In the genomic region with DNA sequence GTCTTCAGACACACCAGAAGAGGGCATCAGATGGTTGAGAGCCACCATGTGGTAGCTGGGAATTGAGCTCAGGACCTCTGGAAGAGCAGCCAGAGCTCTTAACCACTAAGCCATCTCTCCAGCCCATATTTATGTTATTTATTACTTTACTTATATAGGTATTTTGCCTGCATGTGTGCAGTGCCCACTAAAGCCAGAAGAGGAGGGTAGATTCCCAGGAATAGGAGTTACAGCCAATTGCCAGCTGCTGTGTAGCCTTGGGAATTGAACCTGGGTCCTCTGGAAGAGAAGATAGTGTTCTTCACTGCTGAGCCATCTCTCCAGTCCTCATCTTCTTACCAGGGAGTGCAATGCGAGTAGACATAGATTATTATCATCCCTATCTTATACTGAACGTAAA, we compare ENCODE assay signal across 18 mouse cellular contexts. TPM values are rescaled to one million over a fixed set of nuclear protein-coding genes. Genes with fewer than 3 reads are reported as not detected.
DNase-seq lines count a peak whose midpoint lies in the region; ATAC-seq and TF ChIP-seq lines count a peak whose summit lies in the region.
"Had no signal": no experiment of that assay in that cellular context is flagged by ENCODE, and none has a peak within 500 bp of the region (broad histone marks: within the 10 kb centered on the region; RNA-seq: fewer than 3 reads in every experiment).

No protein-coding gene starts in this region.

- no peaks in the 10 kb centered on the region for H3K36me3 ChIP-seq in hindbrain, postnatal 0 days (ENCODE audit: insufficient read depth, low read length)
- H3K36me3 ChIP-seq in hindbrain, embryonic 14.5 days (replicated peaks; ENCODE audit: control insufficient read depth, insufficient read depth): no peaks in the 10 kb centered on the region
- no peaks in the 10 kb centered on the region for H3K36me3 ChIP-seq in liver, embryonic 13.5 days
- peaks cover 0 to 15% of the 10 kb centered on the region in 2 experiments; a peak in 2 of 4 replicates for H3K36me3 ChIP-seq in MEL (ENCODE audit: control insufficient read depth in 1 of 2, insufficient read depth in 2 of 2, low read length in 2 of 2)
- no peaks in the 10 kb centered on the region for H3K36me3 ChIP-seq in stomach, postnatal 0 days (ENCODE audit: control insufficient read depth, insufficient read depth, low read length)
- H3K36me3 ChIP-seq: embryonic facial prominence, embryonic 12.5 days; hindbrain, embryonic 13.5 days; limb, embryonic 10.5 days; midbrain, embryonic 12.5 days had no signal

- no peak for TF ChIP-seq POLR2A in MEL (IDR thresholded peaks at IDR 0.05; ENCODE audit: control insufficient read depth in 1 of 2, insufficient read depth in 1 of 2, low read depth in 1 of 2, low read length in 2 of 2, poor library complexity in 1 of 2)

- peak; percentile 35 for TF ChIP-seq CTCF in hindbrain, postnatal 0 days (IDR thresholded peaks at IDR 0.05; ENCODE audit: low read depth)
- TF ChIP-seq CTCF in MEL (IDR thresholded peaks at IDR 0.05 in 2 of 3, conservative IDR thresholded peaks at IDR 0.05 in 1 of 3; ENCODE audit: control insufficient read depth in 1 of 3, insufficient read depth in 1 of 3, low read depth in 2 of 3, low read length in 3 of 3, poor library complexity in 1 of 3, severe bottlenecking in 1 of 3): peak in 2 of 3 experiments; percentile 27 to 36; a peak in 4 of 6 replicates
- peak; percentile 51 for TF ChIP-seq CTCF in stomach, postnatal 0 days (IDR thresholded peaks at IDR 0.05; ENCODE audit: low read depth)

- no peaks in the 10 kb centered on the region for H3K79me2 ChIP-seq in MEL (ENCODE audit: control insufficient read depth, insufficient read depth, low read length, poor library complexity)

- no peaks in the 10 kb centered on the region for H3K9me3 ChIP-seq in hindbrain, postnatal 0 days (ENCODE audit: low read length)
- H3K9me3 ChIP-seq in hindbrain, embryonic 14.5 days (ENCODE audit: control insufficient read depth, low read length): no peaks in the 10 kb centered on the region
- no peaks in the 10 kb centered on the region for H3K9me3 ChIP-seq in liver, embryonic 13.5 days (replicated peaks)
- H3K9me3 ChIP-seq in MEL (replicated peaks; ENCODE audit: insufficient read depth, low read length): no peaks in the 10 kb centered on the region
- H3K9me3 ChIP-seq in stomach, postnatal 0 days (ENCODE audit: control insufficient read depth, low read length): no peaks in the 10 kb centered on the region
- H3K9me3 ChIP-seq: embryonic facial prominence, embryonic 12.5 days; hindbrain, embryonic 13.5 days; limb, embryonic 10.5 days; midbrain, embryonic 12.5 days had no signal

- DNase-seq in hindbrain, postnatal 0 days (ENCODE audit: low spot score): no peak
- DNase-seq in hindbrain, embryonic 14.5 days (ENCODE audit: low spot score): no peak
- DNase-seq in liver, embryonic 13.5 days: no peak
- DNase-seq in liver (no peak), MEL (ENCODE audit: low read depth, low spot score) (peak; percentile 32)
- DNase-seq in stomach, postnatal 0 days (ENCODE audit: low spot score): no peak
- no peak for DNase-seq in Muller cell, postnatal 12 days (ENCODE audit: inconsistent ontology term)
- DNase-seq: adrenal gland, postnatal 14 days; cerebellum, adult 2 months; cerebellum, postnatal 25 days; heart, adult 11 months; heart, postnatal 36 days; lung, postnatal 10 days had no signal

- no peaks in the 10 kb centered on the region for H3K4me1 ChIP-seq in hindbrain, postnatal 0 days (ENCODE audit: insufficient read depth, low read length)
- H3K4me1 ChIP-seq in hindbrain, embryonic 14.5 days (replicated peaks; ENCODE audit: control insufficient read depth, insufficient read depth, low read length): no peaks in the 10 kb centered on the region
- peaks cover 41% of the 10 kb centered on the region for H3K4me1 ChIP-seq in liver, embryonic 13.5 days (replicated peaks)
- H3K4me1 ChIP-seq in MEL (ENCODE audit: control insufficient read depth in 1 of 2, insufficient read depth in 2 of 2, low read length in 2 of 2): peaks cover 2 to 21% of the 10 kb centered on the region in 2 experiments
- peaks cover 9% of the 10 kb centered on the region for H3K4me1 ChIP-seq in stomach, postnatal 0 days (replicated peaks; ENCODE audit: control insufficient read depth, insufficient read depth)
- H3K4me1 ChIP-seq: embryonic facial prominence, embryonic 12.5 days had no signal

- no peak overlapping the region for H3K4me2 ChIP-seq in hindbrain, postnatal 0 days (ENCODE audit: low read depth, low read length)
- H3K4me2 ChIP-seq in hindbrain, embryonic 14.5 days (replicated peaks): no peak overlapping the region
- peak overlapping the region; percentile 52 for H3K4me2 ChIP-seq in liver, embryonic 13.5 days
- no peak overlapping the region for H3K4me2 ChIP-seq in stomach, postnatal 0 days (replicated peaks; ENCODE audit: low read depth)
- H3K4me2 ChIP-seq: embryonic facial prominence, embryonic 12.5 days; hindbrain, embryonic 13.5 days; midbrain, embryonic 12.5 days had no signal

- no peak for ATAC-seq in hindbrain, postnatal 0 days
- ATAC-seq in hindbrain, embryonic 14.5 days (ENCODE audit: low FRiP score): no peak
- ATAC-seq in liver, embryonic 13.5 days (ENCODE audit: low read depth): no peak
- no peak for ATAC-seq in stomach, postnatal 0 days (ENCODE audit: low FRiP score, low TSS enrichment)
- ATAC-seq: intestine, embryonic 16.5 days had no signal

- no peak overlapping the region for H3K27ac ChIP-seq in hindbrain, postnatal 0 days
- H3K27ac ChIP-seq in hindbrain, embryonic 14.5 days: no peak overlapping the region
- peak overlapping the region; percentile 80 for H3K27ac ChIP-seq in liver, embryonic 13.5 days
- H3K27ac ChIP-seq in MEL (ENCODE audit: control insufficient read depth, low read depth, low read length): no peak overlapping the region
- H3K27ac ChIP-seq in stomach, postnatal 0 days (replicated peaks): no peak overlapping the region
- H3K27ac ChIP-seq: embryonic facial prominence, embryonic 12.5 days; hindbrain, embryonic 13.5 days; limb, embryonic 10.5 days; midbrain, embryonic 12.5 days had no signal

- no peak overlapping the region for H3K4me3 ChIP-seq in hindbrain, postnatal 0 days (ENCODE audit: low read length)
- H3K4me3 ChIP-seq in hindbrain, embryonic 14.5 days (replicated peaks; ENCODE audit: low read length): no peak overlapping the region
- H3K4me3 ChIP-seq in liver, embryonic 13.5 days (replicated peaks): no peak overlapping the region
- no peak overlapping the region for H3K4me3 ChIP-seq in MEL (ENCODE audit: control insufficient read depth in 1 of 2, insufficient read depth in 1 of 2, low read depth in 2 of 2, low read length in 2 of 2)
- no peak overlapping the region for H3K4me3 ChIP-seq in stomach, postnatal 0 days (ENCODE audit: low read depth, low read length)
- H3K4me3 ChIP-seq: embryonic facial prominence, embryonic 12.5 days; hindbrain, embryonic 13.5 days; limb, embryonic 10.5 days; midbrain, embryonic 12.5 days had no signal

- TF ChIP-seq EP300 in MEL (IDR thresholded peaks at IDR 0.05; ENCODE audit: low read depth in 1 of 2, low read length in 2 of 2): no peak; a peak in 1 of 4 replicates
- no peak for TF ChIP-seq EP300 in stomach, postnatal 0 days (optimal IDR thresholded peaks at IDR 0.05)

- TF ChIP-seq RAD21 in MEL (IDR thresholded peaks at IDR 0.05; ENCODE audit: low read depth, low read length): peak; percentile 36

- no peaks in the 10 kb centered on the region for H3K27me3 ChIP-seq in hindbrain, postnatal 0 days (ENCODE audit: insufficient read depth, low read length)
- H3K27me3 ChIP-seq in hindbrain, embryonic 14.5 days (ENCODE audit: control insufficient read depth, insufficient read depth, low read length): no peaks in the 10 kb centered on the region
- H3K27me3 ChIP-seq in liver, embryonic 13.5 days: peaks cover 33% of the 10 kb centered on the region
- H3K27me3 ChIP-seq in MEL (ENCODE audit: control insufficient read depth in 1 of 2, insufficient read depth in 2 of 2, low read length in 2 of 2): no peaks in the 10 kb centered on the region; a peak in 1 of 4 replicates
- H3K27me3 ChIP-seq in stomach, postnatal 0 days (ENCODE audit: control insufficient read depth, insufficient read depth, low read length): no peaks in the 10 kb centered on the region
- H3K27me3 ChIP-seq: embryonic facial prominence, embryonic 12.5 days had no signal

- 86% methylated on average over 2 of the region's 2 CpGs for whole genome bisulfite sequencing in hindbrain, postnatal 0 days
- 89% methylated on average over 2 of the region's 2 CpGs for WGBS in hindbrain, embryonic 14.5 days
- 3% methylated on average over 2 of the region's 2 CpGs for WGBS in liver, embryonic 13.5 days (ENCODE audit: insufficient replicate concordance)
- 79% methylated on average over 2 of the region's 2 CpGs for WGBS in stomach, postnatal 0 days

- H3K9ac ChIP-seq in hindbrain, postnatal 0 days (replicated peaks; ENCODE audit: low read length): no peak overlapping the region
- no peak overlapping the region for H3K9ac ChIP-seq in hindbrain, embryonic 14.5 days
- 0 out of 2 replicates have a peak overlapping the region, but pooled peaks have one; percentile 19 for H3K9ac ChIP-seq in liver, embryonic 13.5 days
- H3K9ac ChIP-seq in MEL (ENCODE audit: control insufficient read depth, low read depth, low read length, poor library complexity, severe bottlenecking): no peak overlapping the region
- no peak overlapping the region for H3K9ac ChIP-seq in stomach, postnatal 0 days (ENCODE audit: low read length)
- H3K9ac ChIP-seq: embryonic facial prominence, embryonic 12.5 days; hindbrain, embryonic 13.5 days; midbrain, embryonic 12.5 days had no signal

RNA-seq across cellular contexts. Expression of gene Ankrd40, which starts 22.0 kb away (rescaled TPM):
- total RNA-seq in hindbrain, postnatal 0 days (2014; rRNA removed): 48.1 and 69.1 TPM in 2 replicates
- polyA plus RNA-seq in hindbrain, postnatal 0 days (2015; fragmentation: Nextera tagmentation; extraction: Ambion mirVana): 15.1 and 16.2 TPM in 2 replicates
- polyA plus RNA-seq in hindbrain, embryonic 14.5 days (2014; fragmentation: Nextera tagmentation; extraction: Ambion mirVana): 12.8 and 12.9 TPM in 2 replicates
- 5.2 and 5.5 TPM in 2 replicates for polyA plus RNA-seq in liver, embryonic 13.5 days (2015; fragmentation: Nextera tagmentation; extraction: Ambion mirVana)
- 37.1 and 39.4 TPM in 2 replicates for total RNA-seq in MEL (2012; rRNA removed)
- 10 to 100 TPM in 1 of 2 experiments, not detected in 1; 60.0 TPM for polyA plus RNA-seq in MEL (2012; ENCODE audit: insufficient read depth in 1 of 2, insufficient read length in 2 of 2, low read depth in 1 of 2, low replicate concordance in 2 of 2, missing spikeins in 1 of 2)
- polyA plus RNA-seq in stomach, postnatal 0 days (2015; fragmentation: Nextera tagmentation; extraction: Ambion mirVana): 14.8 and 15.6 TPM in 2 replicates

RNA-seq across cellular contexts. Expression of gene Luc7l3, which starts 28.1 kb away (rescaled TPM):
- total RNA-seq in hindbrain, postnatal 0 days (2014; rRNA removed): 36.8 and 44.3 TPM in 2 replicates
- 101 and 115 TPM in 2 replicates for polyA plus RNA-seq in hindbrain, postnatal 0 days (2015; fragmentation: Nextera tagmentation; extraction: Ambion mirVana)
- polyA plus RNA-seq in hindbrain, embryonic 14.5 days (2014; fragmentation: Nextera tagmentation; extraction: Ambion mirVana): 94.9 and 105 TPM in 2 replicates
- 53.4 and 68.8 TPM in 2 replicates for polyA plus RNA-seq in liver, embryonic 13.5 days (2015; fragmentation: Nextera tagmentation; extraction: Ambion mirVana)
- total RNA-seq in MEL (2012; rRNA removed): 47.3 and 52.3 TPM in 2 replicates
- polyA plus RNA-seq in MEL (2012; ENCODE audit: insufficient read depth in 1 of 2, insufficient read length in 2 of 2, low read depth in 1 of 2, low replicate concordance in 2 of 2, missing spikeins in 1 of 2): 10 to 100 TPM; 54.7 to 90.5 TPM
- polyA plus RNA-seq in stomach, postnatal 0 days (2015; fragmentation: Nextera tagmentation; extraction: Ambion mirVana): 50.0 and 51.2 TPM in 2 replicates

RNA-seq across cellular contexts. Expression of gene Abcc3, which starts 43.0 kb away (rescaled TPM):
- 4.5 and 4.7 TPM in 2 replicates for total RNA-seq in hindbrain, postnatal 0 days (2014; rRNA removed)
- polyA plus RNA-seq in hindbrain, postnatal 0 days (2015; fragmentation: Nextera tagmentation; extraction: Ambion mirVana): 1.0 and 1.8 TPM in 2 replicates
- 0.85 and 1.1 TPM in 2 replicates for polyA plus RNA-seq in hindbrain, embryonic 14.5 days (2014; fragmentation: Nextera tagmentation; extraction: Ambion mirVana)
- polyA plus RNA-seq in liver, embryonic 13.5 days (2015; fragmentation: Nextera tagmentation; extraction: Ambion mirVana): 4.3 and 5.8 TPM in 2 replicates
- 0.13 and 0.27 TPM in 2 replicates for total RNA-seq in MEL (2012; rRNA removed)
- polyA plus RNA-seq in MEL (2012; ENCODE audit: insufficient read depth in 1 of 2, insufficient read length in 2 of 2, low read depth in 1 of 2, low replicate concordance in 2 of 2, missing spikeins in 1 of 2): under 1 TPM in 1 of 2 experiments, not detected in 1; 0.29 TPM
- polyA plus RNA-seq in stomach, postnatal 0 days (2015; fragmentation: Nextera tagmentation; extraction: Ambion mirVana): 25.3 and 31.4 TPM in 2 replicates
